Mouse (Mus musculus): Measurements from ENCODE around the gene Cxcr4.
"Not testable (repeated sequence)": the region's sequence is repeated elsewhere in the genome, so short reads cannot be mapped to it uniquely, and the experiment has no call there.

The Cxcr4 gene

DNA sequence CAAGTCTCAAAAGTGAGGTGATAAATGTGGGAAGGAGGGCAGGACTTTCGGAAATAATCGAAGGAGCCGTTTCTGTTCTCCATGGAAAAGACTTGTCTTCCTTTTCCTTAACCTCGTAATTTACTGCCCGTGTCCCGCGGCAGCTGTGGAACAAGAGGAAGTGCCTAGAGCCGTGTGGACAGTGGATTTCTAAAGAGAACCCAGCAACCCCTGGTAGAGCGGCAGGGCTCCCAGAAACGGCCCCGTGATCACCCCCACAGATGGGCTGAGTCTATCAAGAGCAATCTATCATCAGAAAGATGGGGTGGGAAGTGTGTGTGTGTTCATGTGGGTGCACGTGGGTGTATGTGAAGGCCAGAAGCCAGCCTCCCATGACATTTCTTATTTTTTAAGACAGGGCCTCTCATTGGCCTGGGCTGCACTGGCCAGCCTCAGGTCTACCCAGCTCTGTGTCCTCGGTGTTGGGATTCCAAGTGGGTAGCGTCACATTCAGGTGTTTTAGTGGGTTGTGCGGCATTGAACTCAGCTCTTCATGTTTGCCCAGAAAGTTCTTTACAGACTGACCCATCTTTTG is 5.2 kb upstream of the Cxcr4 start:
- DNase-seq (ENCODE audit: low read depth), result no peak

DNA sequence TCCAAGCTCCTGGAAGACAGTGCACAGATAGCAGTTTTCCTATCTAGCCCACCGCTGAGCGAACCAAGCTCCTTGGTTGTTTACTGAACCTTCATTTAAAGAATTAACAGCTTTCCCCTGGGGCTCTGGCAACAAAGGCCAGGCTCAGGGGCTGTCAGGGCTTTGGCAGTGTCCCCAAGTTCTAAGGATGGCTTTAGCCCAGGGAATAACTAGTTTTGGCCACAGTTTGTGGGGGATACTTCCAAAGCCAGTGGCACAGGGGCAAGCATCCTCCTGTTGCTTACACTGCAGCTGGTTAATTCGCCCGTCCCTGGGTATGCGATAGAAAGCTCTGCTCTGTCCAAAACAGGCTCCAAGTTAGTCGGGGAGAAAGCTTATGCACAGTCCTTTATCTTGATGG is 3.4 kb upstream of the Cxcr4 start:
- no peak for DNase-seq (ENCODE audit: low read depth)

- no peak for DNase-seq (ENCODE audit: low read depth)
Measured at GRCm38 (mm10) chr1:128595105-128595420, 3.0 kb upstream of the Cxcr4 start.

DNA sequence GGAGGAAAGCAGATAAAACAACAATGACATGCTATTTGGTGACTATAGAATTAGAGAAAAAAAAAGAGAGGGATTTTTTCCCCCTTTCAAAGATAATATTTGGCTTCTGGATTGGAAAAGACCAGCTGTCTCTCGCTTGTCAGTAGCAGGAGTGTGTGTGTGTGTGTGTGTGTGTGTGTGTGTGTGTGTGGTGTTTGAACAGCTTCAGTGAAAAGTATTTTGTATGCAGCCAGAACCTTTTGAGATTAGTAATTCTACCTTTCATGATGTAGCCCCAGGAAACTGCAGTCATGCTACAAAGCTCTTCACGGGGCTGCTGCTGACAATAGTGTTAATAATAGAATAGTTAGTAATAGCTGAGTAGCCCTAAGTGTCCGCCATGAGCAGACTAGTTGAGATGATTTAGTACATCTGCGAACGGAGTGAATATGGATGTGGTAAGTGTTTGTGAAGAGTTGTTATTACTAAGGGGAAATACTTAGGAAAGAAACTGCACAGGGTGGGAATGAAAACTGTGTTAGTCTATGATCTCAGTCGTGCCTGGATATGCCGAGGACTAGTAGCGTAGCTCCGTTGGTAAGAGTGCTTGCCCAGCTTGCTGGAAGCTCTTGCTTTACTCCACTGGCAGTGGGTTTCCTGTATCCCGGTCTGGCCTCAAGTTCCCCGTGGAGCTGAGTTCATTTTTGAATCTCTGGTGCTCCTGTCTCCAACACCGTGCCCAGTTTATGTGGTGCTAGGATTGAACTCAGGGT is 2.4 kb upstream of the Cxcr4 start:
- no peak for DNase-seq (ENCODE audit: low read depth)

- no peak for DNase-seq (ENCODE audit: low read depth)
Measured at GRCm38 (mm10) chr1:128592961-128593501, 938 bp upstream of the Cxcr4 start.

- no peak for DNase-seq (ENCODE audit: low read depth)
Measured at GRCm38 (mm10) chr1:128591721-128592210, 327 bp downstream of the Cxcr4 start.

DNA sequence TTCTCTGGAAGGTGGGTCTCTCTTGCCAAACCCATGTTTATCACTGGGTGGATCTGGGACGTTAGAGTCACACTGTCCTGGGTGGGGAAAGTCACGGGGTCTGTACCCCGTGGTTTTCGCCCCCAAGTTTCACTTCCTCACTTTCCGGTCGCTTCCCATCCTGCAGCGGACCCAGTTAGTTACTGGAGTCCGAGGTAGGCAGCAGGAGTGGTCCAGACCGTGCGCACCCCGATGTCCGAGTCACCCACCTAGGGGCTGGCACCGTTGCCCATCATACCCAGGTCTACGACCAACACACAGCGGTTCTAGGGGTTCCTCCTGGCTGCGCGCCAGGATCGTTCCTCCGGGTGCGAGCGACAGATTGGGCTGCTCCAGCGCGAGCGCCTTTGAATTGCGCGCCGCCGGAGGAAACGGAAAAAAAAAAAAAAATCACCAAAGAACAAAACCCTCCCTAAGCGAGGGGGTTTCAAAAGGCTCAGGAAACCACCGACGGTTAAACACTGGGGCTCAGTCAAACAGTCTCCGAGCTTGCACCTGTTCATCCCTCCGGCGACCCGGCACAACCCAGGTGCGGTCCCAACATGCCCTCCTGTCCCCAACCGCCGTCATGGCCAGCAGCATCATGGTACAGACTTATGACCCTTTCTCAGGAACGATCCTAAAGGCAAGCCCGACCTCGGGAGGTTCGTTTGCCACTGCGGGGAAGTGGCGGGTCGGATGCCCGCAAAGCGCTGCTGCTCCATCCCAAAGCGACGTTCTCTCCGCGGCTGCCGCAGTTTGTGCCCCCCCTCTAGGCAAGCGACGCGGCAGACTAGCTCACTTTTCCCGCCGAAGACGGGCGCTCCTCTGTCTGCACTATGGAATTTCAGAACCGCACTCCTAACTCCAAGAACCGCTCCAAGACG is 1.0 kb downstream of the Cxcr4 start:
- DNase-seq (ENCODE audit: low read depth), result peak; percentile 46

GRCm38 (mm10) chr1:128590011-128590410 is 2.1 kb downstream of the Cxcr4 start:
- DNase-seq (ENCODE audit: low read depth), result no peak

DNA sequence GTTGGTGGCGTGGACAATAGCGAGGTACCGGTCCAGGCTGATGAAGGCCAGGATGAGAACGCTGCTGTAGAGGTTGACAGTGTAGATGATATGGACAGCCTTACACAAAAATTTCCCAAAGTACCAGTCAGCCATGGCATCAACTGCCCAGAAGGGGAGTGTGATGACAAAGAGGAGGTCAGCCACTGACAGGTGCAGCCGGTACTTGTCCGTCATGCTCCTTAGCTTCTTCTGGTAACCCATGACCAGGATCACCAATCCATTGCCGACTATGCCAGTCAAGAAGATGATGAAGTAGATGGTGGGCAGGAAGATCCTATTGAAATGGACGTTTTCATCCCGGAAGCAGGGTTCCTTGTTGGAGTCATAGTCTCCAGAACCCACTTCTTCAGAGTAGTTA is 2.6 kb downstream of the Cxcr4 start:
- DNase-seq (ENCODE audit: low read depth), result no peak

DNA sequence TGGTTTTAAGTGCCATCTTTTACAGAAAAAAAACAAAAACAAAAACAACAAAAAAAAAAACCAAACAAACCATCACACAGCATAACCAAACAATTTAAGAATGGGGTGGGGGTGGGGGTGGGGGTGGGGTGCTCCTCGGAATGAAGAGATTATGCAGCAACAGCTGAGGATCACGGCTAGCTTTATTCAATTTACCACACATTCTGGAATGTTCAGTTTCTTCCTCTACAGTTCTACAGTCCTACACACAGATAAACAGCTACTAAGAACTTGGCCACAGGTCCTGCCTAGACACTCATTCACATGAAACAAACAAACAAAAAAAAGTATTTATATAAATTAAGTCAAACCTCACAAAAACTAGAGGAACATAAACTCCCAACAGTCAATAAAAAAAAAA is 3.8 kb downstream of the Cxcr4 start:
- no peak for DNase-seq (ENCODE audit: low read depth)

DNA sequence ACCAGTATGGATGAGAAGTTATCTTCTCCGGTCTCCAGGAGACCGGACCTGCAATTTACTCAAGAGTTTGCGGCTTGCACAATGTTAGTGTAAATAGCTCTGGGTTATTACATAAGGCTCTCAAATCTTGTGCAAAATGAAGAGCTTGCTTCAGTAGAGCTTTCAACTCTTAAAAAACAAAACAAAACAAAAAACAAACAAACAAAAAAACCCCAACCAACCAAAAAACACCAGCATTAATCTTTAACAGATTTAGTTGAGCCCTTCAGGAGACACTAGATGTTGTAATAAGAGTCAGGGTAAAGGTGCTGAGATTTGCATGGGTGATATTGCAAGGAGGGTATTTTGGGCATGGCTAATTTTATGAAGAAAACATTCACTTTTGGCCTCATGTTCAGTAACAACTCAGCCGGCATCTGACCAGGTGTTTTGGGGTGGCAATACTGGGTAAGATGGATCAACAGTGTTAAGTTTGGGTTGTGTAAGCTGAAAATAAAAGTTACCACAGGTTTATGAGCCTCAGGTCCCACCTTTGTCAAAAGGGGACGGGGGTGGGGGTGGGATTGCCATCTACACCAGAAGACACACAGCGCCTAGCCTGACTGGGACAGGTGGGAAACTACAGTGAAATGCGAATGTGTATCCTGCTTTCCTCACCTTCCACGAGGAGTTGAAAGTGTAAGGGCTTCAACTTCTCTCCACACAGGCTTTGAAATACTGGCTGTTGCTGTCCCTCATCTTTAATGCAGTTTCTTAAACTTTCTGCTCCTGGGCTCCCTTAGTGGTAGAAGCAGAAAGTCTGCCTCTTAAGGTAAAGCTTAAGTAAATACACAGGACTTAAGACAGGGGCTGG is 4.9 kb downstream of the Cxcr4 start:
- DNase-seq (ENCODE audit: low read depth), result no peak

DNA sequence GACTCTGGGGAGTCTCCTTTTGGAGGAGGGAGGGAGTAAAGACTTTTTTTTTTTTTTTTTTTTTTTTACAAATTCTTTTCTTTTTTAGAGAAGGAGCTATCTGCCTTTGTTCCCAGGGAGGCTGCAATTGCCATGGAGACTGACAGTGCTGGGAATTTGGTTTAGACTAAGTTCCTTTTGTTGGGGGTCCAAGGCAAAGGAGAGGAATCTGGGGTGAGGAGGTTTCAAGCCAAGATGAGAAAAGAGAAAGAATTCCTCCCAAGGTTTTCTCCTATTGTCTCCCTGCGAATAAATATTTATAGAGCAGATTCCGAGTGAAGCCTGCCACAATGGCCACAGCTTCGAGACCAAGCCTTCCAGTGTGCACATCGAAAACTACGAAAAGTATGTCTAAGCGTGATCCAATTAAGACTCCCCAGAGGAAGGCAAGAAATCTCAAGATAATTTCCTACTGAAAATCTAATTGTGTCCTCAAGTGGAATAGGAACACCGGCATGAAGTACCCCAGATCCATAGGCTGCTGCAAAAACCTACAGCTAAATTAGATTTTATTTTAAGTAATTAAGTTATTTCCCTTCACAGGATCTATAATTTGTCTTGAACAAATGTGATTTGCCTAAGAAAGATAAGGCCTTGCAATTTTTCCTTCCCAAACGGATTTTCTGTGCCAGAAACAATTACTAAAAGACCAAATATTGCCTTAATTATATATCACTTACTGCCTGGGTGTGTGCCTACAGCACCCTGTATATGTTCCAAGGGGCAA is 5.7 kb downstream of the Cxcr4 start:
- no peak for DNase-seq (ENCODE audit: low read depth)

DNA sequence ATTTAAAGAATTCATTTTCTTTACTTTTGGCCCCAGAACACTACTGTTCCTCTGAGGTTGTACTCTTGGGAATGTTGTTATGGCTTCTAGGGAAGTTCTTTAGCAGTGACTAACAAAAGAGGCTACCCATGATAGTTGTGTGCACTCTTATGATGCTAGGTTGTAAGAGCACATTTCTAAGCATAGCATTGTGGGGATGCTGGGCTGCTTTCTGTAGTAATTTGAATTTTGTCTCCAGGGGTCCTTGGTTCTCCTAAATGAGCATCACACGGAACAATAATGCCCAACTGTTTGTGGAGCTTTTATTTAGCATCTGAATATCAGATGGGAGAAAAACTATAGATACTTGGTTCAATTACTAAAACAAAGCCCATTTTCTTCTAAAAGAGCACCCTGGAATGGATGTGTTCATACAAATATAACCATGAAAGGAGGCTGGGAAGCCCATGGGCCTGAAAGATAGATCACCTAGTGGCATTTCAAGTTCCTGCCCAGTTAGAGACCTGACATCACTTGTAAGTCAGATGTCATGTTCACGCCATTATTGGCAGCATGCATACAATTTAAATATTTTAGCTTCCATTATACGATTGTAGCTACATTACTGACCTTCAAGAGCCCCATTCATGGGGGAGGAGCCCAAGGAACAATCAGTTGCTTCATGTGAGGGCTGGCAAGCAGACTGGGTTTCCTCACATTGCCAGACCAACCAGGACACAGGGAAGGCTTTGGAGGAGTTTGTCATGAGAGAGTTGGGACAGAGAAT is 6.5 kb downstream of the Cxcr4 start:
- no peak for DNase-seq (ENCODE audit: low read depth)

GRCm38 (mm10) chr1:128584716-128585115 is 7.4 kb downstream of the Cxcr4 start:
- not testable (repeated sequence) for DNase-seq (ENCODE audit: low read depth)

DNA sequence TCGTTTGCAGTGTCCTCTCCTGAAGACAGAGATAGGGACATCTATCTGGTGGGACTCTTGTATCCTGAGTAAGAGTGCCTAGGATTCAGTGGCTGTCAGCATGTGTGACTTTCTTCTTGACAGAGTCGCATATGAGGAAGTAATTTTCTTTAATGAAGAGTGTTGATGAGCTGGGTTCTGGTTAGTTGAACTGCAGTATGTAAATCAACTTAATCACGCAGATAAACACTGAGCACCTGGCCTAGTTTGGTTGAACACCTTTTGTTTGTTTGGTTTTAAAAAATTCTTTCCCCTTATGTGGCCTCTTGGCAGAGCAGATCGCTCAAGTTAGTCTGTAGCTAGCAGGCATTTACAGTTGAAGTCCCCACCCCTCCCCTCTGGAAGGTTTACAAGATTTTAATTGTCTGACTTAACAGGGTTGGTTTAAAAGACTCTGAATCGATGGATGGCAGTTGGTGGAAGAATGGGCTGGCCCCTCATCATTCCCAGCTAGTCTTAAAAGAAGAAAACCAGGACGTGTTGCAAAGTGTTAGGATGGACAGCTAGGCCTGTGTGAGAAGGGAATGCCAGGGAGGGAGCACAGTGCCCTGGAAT is 8.7 kb downstream of the Cxcr4 start:
- no peak for DNase-seq (ENCODE audit: low read depth)

DNA sequence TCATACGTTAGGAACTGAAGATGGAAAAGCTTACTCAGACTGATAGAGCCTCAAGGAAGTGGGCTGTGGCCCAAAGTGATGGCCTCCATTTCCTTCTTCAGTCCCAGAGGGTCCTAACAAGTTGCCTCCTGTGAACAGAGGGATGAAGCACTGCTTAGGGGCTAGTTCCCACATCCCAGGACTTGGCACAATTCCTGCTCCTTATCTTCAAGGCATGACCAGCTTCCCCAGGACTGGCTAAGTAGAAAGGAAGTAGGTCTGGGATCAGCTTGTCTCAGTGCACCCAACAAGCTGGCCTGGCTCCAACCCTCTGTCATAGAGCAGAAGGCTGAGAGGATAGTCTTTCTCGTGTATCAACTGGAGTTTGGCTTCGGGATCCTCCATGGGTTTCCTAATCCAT is 11.8 kb downstream of the Cxcr4 start:
- no peak for DNase-seq (ENCODE audit: low read depth)

- no peak for DNase-seq (ENCODE audit: low read depth)
Measured at GRCm38 (mm10) chr1:128578454-128578853, 13.6 kb downstream of the Cxcr4 start.

DNA sequence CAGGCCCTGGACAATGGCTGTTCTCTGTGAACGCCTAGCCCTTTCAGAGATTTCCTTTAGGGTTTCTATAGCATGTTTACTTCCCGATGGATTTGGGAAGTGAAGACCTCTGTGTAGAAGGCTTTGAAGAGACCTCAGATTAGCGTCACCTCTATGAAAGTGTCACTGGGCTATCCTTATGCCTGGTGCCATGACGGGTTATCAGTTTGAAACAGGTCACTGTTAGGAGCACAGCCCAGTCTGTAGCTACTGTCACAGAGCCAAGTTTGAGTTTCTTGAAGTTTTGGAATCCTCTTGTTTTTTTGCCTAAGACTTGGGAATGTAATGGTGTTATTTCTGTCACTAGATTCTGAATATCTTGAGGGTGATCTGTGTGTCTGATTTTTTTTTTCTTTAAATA is 17.0 kb downstream of the Cxcr4 start:
- no peak for DNase-seq (ENCODE audit: low read depth)

- no peak for DNase-seq (ENCODE audit: low read depth)
Measured at GRCm38 (mm10) chr1:128571033-128571432, 21.1 kb downstream of the Cxcr4 start.
